Mouse (Mus musculus) yolk sac, embryonic 10.5 days (tissue): Measurements from ENCODE around the gene Ldoc1.

Experiments
- DNase-seq: peaks from one replicate; pipeline ENCODE4 v3.0.0-alpha.2; 2017; ENCODE audit warnings: low spot score

The Ldoc1 gene

DNA sequence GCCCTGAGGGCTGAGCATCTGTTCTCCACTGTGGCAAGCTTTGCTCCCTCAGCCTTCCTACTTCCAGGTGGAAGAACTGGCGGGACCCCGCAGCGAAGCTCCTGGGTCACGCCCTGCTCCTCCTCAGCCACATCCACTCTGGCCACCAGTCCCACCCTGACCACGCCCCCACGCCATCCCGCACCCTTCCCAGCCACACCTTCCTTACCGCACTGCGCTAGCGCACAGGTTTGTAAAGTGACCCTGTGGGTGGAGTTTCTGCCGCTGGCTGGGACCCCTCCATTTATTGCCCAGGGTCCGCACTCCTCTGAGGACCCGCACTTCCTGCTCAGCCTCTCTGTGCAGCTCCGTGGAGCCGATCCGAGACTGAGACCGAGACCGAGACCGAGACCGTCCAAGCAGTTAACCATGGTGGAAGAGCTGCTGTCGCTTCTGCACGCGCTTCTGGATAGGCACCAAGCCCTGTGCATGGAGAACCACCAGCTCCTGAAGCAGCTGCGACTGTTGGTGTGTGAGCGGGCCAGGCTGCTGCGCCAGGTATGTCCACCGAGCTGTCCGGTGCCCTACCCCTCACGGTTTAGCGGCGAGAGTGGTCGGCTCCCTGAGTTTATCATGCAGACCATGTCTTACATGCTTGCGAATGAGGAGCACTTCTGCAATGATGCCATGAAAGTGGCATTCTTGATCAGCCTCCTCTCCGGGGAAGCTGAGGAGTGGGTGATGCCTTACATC is at the start of gene Ldoc1:
Gene Ldoc1 (plus strand): TSS at position 196 of the 732 bp plus-strand sequence.
- no peak for DNase-seq

- no peak for DNase-seq
Measured at GRCm38 (mm10) chrX:61710131-61710530, 834 bp downstream of the Ldoc1 start.

- peak; percentile 3 for DNase-seq
Measured at GRCm38 (mm10) chrX:61722281-61723028, 13.2 kb downstream of the Ldoc1 start.

DNA sequence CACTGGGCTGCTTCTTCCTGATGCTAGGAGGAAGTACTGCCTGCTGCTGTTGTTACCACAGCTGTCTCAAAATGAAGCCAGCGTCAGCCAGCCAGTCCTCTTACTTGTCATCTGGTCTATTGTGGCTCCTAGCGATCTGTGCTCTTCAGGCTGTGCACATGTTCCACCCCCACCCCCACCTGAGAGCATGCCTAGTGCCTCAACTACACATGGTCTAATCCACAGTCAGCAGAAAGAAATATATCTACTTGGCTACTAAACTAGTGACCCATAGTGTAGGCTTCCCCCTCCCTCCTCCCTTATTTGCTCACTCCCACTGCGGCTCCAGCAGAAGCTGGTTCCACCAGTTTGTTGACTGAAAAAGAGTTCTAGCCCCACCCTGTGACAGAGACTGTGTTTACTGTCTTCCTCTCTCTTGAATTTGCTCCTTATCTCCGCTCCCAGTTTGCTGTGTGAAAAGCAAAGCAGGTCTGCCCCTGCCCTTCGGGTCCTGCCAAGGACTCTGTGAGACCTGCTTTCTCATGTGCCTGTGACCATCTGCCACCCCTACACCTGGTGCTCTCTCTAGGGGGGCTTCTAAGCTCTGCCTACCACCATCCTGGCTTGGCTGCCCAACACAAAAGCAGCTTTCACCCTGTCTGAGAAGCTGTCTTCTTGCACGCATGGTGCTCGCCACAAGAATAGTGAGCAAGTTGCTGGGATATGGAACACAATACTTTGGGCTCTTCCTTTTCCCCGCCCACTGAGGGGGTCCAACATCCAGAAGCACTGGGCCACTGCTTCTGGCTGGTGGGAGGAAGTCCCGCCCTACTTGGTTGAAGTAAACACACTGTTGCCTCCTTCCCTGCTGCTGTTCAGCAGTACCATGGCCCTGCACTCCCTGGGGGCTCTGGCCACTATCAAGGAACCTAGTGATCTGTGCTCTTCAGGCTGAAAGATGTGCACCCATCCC is 14.0 kb downstream of the Ldoc1 start:
- DNase-seq, result no peak

- no peak for DNase-seq
Measured at GRCm38 (mm10) chrX:61727516-61728310, 18.4 kb downstream of the Ldoc1 start.
